Mouse (Mus musculus): ENCODE results near the gene Gm7030. TPM values are rescaled to one million over a fixed set of nuclear protein-coding genes. Genes with fewer than 3 reads are reported as not detected.
"Not testable (repeated sequence)": the region's sequence is repeated elsewhere in the genome, so short reads cannot be mapped to it uniquely, and the experiment has no call there.

Gm7030 gene
- polyA plus RNA-seq, 1 experiment: 0.08 TPM

GRCm38 (mm10) chr17:36161129-36162051 is 32.2 kb upstream of the Gm7030 start:
- H3K4me3 ChIP-seq (replicated peaks): no peak overlapping the region
- TF ChIP-seq GATA1 (IDR thresholded peaks at IDR 0.05; ENCODE audit: low read length): no peak
- no peak for TF ChIP-seq TAL1 (IDR thresholded peaks at IDR 0.05; ENCODE audit: low read length)
- H3K36me3 ChIP-seq (ENCODE audit: control insufficient read depth): no peaks in the 10 kb centered on the region
- no peaks in the 10 kb centered on the region for H3K9me3 ChIP-seq (ENCODE audit: control insufficient read depth, low read length)
- peaks cover 38% of the 10 kb centered on the region for H3K27me3 ChIP-seq (ENCODE audit: control insufficient read depth)
- no peaks in the 10 kb centered on the region for H3K4me1 ChIP-seq (ENCODE audit: control insufficient read depth)

- not testable (repeated sequence) for H3K4me1 ChIP-seq (ENCODE audit: control insufficient read depth); H3K9me3 ChIP-seq (ENCODE audit: control insufficient read depth, low read length); H3K4me3 ChIP-seq (replicated peaks); H3K36me3 ChIP-seq (ENCODE audit: control insufficient read depth)
- H3K27me3 ChIP-seq (ENCODE audit: control insufficient read depth): peaks cover 43% of the 10 kb centered on the region
These were observed 29.0 kb upstream of the Gm7030 start for GRCm38 (mm10) chr17:36158264-36158663.

- not testable (repeated sequence) for H3K4me1 ChIP-seq (ENCODE audit: control insufficient read depth); H3K36me3 ChIP-seq (ENCODE audit: control insufficient read depth); H3K4me3 ChIP-seq (replicated peaks); H3K9me3 ChIP-seq (ENCODE audit: control insufficient read depth, low read length)
- peaks cover 43% of the 10 kb centered on the region for H3K27me3 ChIP-seq (ENCODE audit: control insufficient read depth)
These were observed 28.6 kb upstream of the Gm7030 start for GRCm38 (mm10) chr17:36157782-36158181.

GRCm38 (mm10) chr17:36154271-36155149 is 25.3 kb upstream of the Gm7030 start:
- Histone ChIP-seq H3K9me3 (ENCODE audit: control insufficient read depth, low read length) (no peaks in the 10 kb centered on the region), H3K4me3 (replicated peaks) (no peak overlapping the region), H3K27me3 (ENCODE audit: control insufficient read depth) (peaks cover 28% of the 10 kb centered on the region), H3K4me1 (ENCODE audit: control insufficient read depth) (no peaks in the 10 kb centered on the region), H3K36me3 (ENCODE audit: control insufficient read depth) (no peaks in the 10 kb centered on the region)
- TF ChIP-seq GATA1 (IDR thresholded peaks at IDR 0.05; ENCODE audit: low read length) (no peak), TAL1 (IDR thresholded peaks at IDR 0.05; ENCODE audit: low read length) (no peak)

DNA sequence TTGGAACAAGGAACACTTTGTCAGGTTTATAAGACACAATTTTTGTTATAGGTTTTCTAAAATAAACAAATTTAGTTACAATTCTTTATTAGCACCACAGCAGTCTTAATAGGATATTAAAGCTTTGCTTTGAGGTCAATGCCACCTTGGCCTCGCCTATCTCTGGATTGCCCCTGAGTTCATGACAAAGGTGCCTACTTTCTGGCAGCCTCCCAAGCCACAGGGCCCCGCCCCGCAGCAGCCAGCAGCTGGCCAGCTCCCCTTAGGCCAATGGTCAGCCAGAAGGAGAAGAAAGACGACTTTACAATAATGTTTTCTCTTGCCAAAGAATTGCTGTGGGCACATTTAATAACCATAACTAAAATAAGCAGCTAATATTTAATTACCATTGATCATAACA is 22.0 kb upstream of the Gm7030 start:
- H3K36me3 ChIP-seq (ENCODE audit: control insufficient read depth); H3K9me3 ChIP-seq (ENCODE audit: control insufficient read depth, low read length); H3K4me3 ChIP-seq (replicated peaks); H3K4me1 ChIP-seq (ENCODE audit: control insufficient read depth): not testable (repeated sequence)
- peaks cover 12% of the 10 kb centered on the region for H3K27me3 ChIP-seq (ENCODE audit: control insufficient read depth)

- not testable (repeated sequence) for H3K4me3 ChIP-seq (replicated peaks); H3K4me1 ChIP-seq (ENCODE audit: control insufficient read depth); H3K36me3 ChIP-seq (ENCODE audit: control insufficient read depth); H3K9me3 ChIP-seq (ENCODE audit: control insufficient read depth, low read length)
- peaks cover 23% of the 10 kb centered on the region for H3K27me3 ChIP-seq (ENCODE audit: control insufficient read depth)
These were observed 19.2 kb upstream of the Gm7030 start for GRCm38 (mm10) chr17:36148468-36148867.

- not testable (repeated sequence) for H3K9me3 ChIP-seq (ENCODE audit: control insufficient read depth, low read length); H3K36me3 ChIP-seq (ENCODE audit: control insufficient read depth); H3K4me1 ChIP-seq (ENCODE audit: control insufficient read depth); H3K4me3 ChIP-seq (replicated peaks)
- peaks cover 23% of the 10 kb centered on the region for H3K27me3 ChIP-seq (ENCODE audit: control insufficient read depth)
These were observed 17.7 kb upstream of the Gm7030 start for GRCm38 (mm10) chr17:36146937-36147336.

DNA sequence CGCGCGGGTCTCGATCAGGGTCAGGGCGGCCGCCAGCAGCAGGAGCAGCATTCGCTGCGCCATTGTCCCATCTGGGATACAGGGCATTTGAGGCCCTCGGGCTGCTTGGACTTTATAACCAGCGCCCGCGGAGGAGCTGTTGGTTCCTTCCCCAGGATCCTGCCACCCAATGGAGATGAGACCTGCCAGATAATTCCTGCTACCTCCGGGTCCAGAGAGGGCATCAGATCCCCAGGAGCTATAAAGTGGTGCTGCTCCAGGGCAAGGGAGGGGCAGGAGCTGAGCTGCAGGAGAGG is 16.6 kb upstream of the Gm7030 start:
- peaks cover 23% of the 10 kb centered on the region for H3K27me3 ChIP-seq (ENCODE audit: control insufficient read depth)

GRCm38 (mm10) chr17:36145111-36145860 is 16.1 kb upstream of the Gm7030 start:
- Histone ChIP-seq H3K4me1 (ENCODE audit: control insufficient read depth) (no peaks in the 10 kb centered on the region; the same call in 1 of the 2 replicates), H3K4me3 (replicated peaks) (no peak overlapping the region), H3K36me3 (ENCODE audit: control insufficient read depth) (no peaks in the 10 kb centered on the region), H3K9me3 (ENCODE audit: control insufficient read depth, low read length) (no peaks in the 10 kb centered on the region), H3K27me3 (ENCODE audit: control insufficient read depth) (peaks cover 23% of the 10 kb centered on the region)
- TF ChIP-seq TAL1 (IDR thresholded peaks at IDR 0.05; ENCODE audit: low read length): no peak
- no peak for TF ChIP-seq GATA1 (IDR thresholded peaks at IDR 0.05; ENCODE audit: low read length)

More for the DNA sequence above, 16.6 kb upstream of the Gm7030 start:
- not testable (repeated sequence) for H3K4me3 ChIP-seq (replicated peaks); H3K4me1 ChIP-seq (ENCODE audit: control insufficient read depth); H3K36me3 ChIP-seq (ENCODE audit: control insufficient read depth); H3K9me3 ChIP-seq (ENCODE audit: control insufficient read depth, low read length)

DNA sequence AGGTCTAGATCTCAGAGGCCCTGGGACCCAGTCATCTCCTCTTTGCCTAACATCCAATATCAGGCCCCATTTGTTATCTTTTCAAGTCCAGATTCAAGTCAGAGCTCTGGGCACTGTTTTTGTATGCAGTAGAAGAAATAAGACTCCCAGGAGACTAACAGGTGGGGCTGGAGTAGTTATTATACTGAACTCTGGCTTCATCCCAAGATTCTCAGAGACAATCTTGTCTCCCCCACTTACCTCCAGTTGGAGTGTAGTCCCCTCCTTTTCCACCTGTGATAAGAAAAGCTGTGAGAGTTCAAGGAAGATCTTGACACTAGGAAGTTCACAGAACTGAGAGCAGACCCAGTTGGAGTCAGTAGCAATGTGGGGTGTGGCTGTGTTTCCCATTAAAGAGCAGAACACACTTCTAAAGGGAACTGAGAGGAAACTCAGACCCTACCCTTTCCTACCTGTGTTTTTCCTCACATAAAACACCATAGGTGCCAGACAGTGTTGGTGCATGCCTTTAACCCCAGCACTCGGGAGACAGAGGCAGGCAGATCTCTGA is 7.1 kb upstream of the Gm7030 start:
- not testable (repeated sequence) for H3K4me3 ChIP-seq (replicated peaks); H3K27me3 ChIP-seq (ENCODE audit: control insufficient read depth); H3K9me3 ChIP-seq (ENCODE audit: control insufficient read depth, low read length); H3K36me3 ChIP-seq (ENCODE audit: control insufficient read depth); H3K4me1 ChIP-seq (ENCODE audit: control insufficient read depth)

DNA sequence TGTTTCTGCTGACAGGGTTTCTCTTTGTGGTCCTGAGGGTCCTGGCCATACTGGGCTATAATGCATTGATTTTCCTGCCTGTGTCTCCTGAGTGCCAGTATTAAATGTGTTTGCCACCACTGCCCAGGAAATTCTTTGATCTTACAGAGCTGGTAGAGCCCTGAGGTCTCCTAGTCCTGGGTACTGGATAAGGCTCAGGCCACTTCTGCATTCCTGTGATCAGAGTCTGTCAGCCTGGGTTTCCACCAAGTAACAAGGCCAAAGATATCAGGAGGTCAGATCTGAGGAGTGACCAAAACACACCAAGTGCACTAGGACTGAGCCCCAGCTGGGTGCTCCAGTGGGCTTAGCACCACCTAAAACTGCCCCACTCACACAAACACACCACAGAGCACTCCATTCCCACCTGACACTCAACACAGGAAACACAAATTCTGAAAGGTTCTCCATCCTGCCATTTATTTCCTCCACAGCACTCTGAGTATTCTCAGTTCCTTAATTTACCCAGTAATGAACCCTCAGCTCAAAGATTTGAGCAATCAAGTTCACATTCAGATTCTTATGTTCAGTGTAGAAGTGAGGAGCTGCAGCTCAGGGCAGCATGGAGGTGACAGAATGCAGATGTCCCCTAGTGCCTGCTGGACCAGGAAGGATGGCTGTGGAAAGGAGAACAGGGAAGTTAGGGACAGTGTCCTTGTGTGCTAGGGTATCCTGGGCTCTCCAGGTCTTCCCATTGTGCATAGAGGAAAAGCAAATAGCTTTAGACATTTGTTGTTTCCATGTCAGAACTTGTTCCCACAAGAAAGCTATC is 6.4 kb upstream of the Gm7030 start:
- H3K4me1 ChIP-seq (ENCODE audit: control insufficient read depth); H3K9me3 ChIP-seq (ENCODE audit: control insufficient read depth, low read length); H3K4me3 ChIP-seq (replicated peaks); H3K27me3 ChIP-seq (ENCODE audit: control insufficient read depth); H3K36me3 ChIP-seq (ENCODE audit: control insufficient read depth): not testable (repeated sequence)

All from erythroblast, embryonic 14.5 days (primary cell).